In genomic region chr16:72663351-72664232, GRCm38 (mm10) we compare ENCODE assay signal across 8 mouse cellular contexts.
DNase-seq lines count a peak whose midpoint lies in the region; ATAC-seq lines count a peak whose summit lies in the region.

No protein-coding gene starts in this region.

- H3K4me3 ChIP-seq in embryonic facial prominence, embryonic 15.5 days (replicated peaks): peak overlapping the region; percentile 64
- H3K4me3 ChIP-seq in heart, embryonic 11.5 days (ENCODE audit: low read depth, low read length): peak overlapping the region; percentile 60
- H3K4me3 ChIP-seq in kidney, embryonic 15.5 days (replicated peaks): peak overlapping the region; percentile 82
- H3K4me3 ChIP-seq in limb, embryonic 13.5 days: peak overlapping the region; percentile 85
- peak overlapping the region; percentile 91 for H3K4me3 ChIP-seq in midbrain, embryonic 15.5 days
- peak overlapping the region; percentile 85 for H3K4me3 ChIP-seq in stomach, embryonic 16.5 days (replicated peaks; ENCODE audit: low read length)

- H3K9ac ChIP-seq in embryonic facial prominence, embryonic 15.5 days: peak overlapping the region; percentile 64
- H3K9ac ChIP-seq in heart, embryonic 11.5 days (ENCODE audit: low read depth, low read length): peak overlapping the region; percentile 80
- peak overlapping the region; percentile 65 for H3K9ac ChIP-seq in kidney, embryonic 15.5 days
- peak overlapping the region; percentile 94 for H3K9ac ChIP-seq in limb, embryonic 13.5 days
- H3K9ac ChIP-seq in midbrain, embryonic 15.5 days: peak overlapping the region; percentile 76
- peak overlapping the region; percentile 83 for H3K9ac ChIP-seq in stomach, embryonic 16.5 days (ENCODE audit: low read length)

- H3K36me3 ChIP-seq in embryonic facial prominence, embryonic 15.5 days: no peaks in the 10 kb centered on the region
- 0 out of 2 replicates have a peak, but pooled peaks cover 2% of the 10 kb centered on the region for H3K36me3 ChIP-seq in heart, embryonic 11.5 days (ENCODE audit: control insufficient read depth, insufficient read depth, low read length)
- no peaks in the 10 kb centered on the region for H3K36me3 ChIP-seq in kidney, embryonic 15.5 days
- H3K36me3 ChIP-seq in limb, embryonic 13.5 days: no peaks in the 10 kb centered on the region
- H3K36me3 ChIP-seq in midbrain, embryonic 15.5 days (replicated peaks): no peaks in the 10 kb centered on the region
- no peaks in the 10 kb centered on the region for H3K36me3 ChIP-seq in stomach, embryonic 16.5 days (ENCODE audit: control insufficient read depth, insufficient read depth, low read length)

- H3K4me2 ChIP-seq in embryonic facial prominence, embryonic 15.5 days (replicated peaks): peak overlapping the region; percentile 70
- peak overlapping the region; percentile 69 for H3K4me2 ChIP-seq in heart, embryonic 11.5 days
- peak overlapping the region; percentile 81 for H3K4me2 ChIP-seq in kidney, embryonic 15.5 days
- peak overlapping the region; percentile 78 for H3K4me2 ChIP-seq in limb, embryonic 13.5 days (replicated peaks)
- peak overlapping the region; percentile 91 for H3K4me2 ChIP-seq in midbrain, embryonic 15.5 days
- peak overlapping the region; percentile 79 for H3K4me2 ChIP-seq in stomach, embryonic 16.5 days (ENCODE audit: low read depth, low read length)

- ATAC-seq in embryonic facial prominence, embryonic 15.5 days (ENCODE audit: insufficient number of reproducible peaks, low FRiP score, low TSS enrichment, low read depth): peak; percentile 85
- ATAC-seq in heart, embryonic 11.5 days (replicated peaks; ENCODE audit: insufficient number of reproducible peaks, low FRiP score, low TSS enrichment): peak; percentile 64
- peak; percentile 86 for ATAC-seq in kidney, embryonic 15.5 days (replicated peaks; ENCODE audit: low FRiP score)
- ATAC-seq in limb, embryonic 13.5 days (ENCODE audit: low FRiP score, low read depth): peak; percentile 68
- peak; percentile 83 for ATAC-seq in midbrain, embryonic 15.5 days (replicated peaks)
- peak; percentile 87 for ATAC-seq in stomach, embryonic 16.5 days (ENCODE audit: insufficient read depth, low FRiP score)

- peak; percentile 47 to 52 for DNase-seq in adrenal gland, postnatal 4 days (ENCODE audit: low spot score in 2 of 2)
- no peak for DNase-seq in spleen, postnatal 14 days (ENCODE audit: low spot score in 2 of 2)

- no peaks in the 10 kb centered on the region for H3K9me3 ChIP-seq in embryonic facial prominence, embryonic 15.5 days (replicated peaks)
- H3K9me3 ChIP-seq in heart, embryonic 11.5 days (replicated peaks; ENCODE audit: control insufficient read depth, low read length): no peaks in the 10 kb centered on the region
- H3K9me3 ChIP-seq in kidney, embryonic 15.5 days (replicated peaks): no peaks in the 10 kb centered on the region
- H3K9me3 ChIP-seq in limb, embryonic 13.5 days: no peaks in the 10 kb centered on the region
- H3K9me3 ChIP-seq in midbrain, embryonic 15.5 days: no peaks in the 10 kb centered on the region
- no peaks in the 10 kb centered on the region for H3K9me3 ChIP-seq in stomach, embryonic 16.5 days (replicated peaks; ENCODE audit: control insufficient read depth, low read length)

- H3K4me1 ChIP-seq in embryonic facial prominence, embryonic 15.5 days: peaks cover 19% of the 10 kb centered on the region; the same call in 1 of the 2 replicates
- H3K4me1 ChIP-seq in heart, embryonic 11.5 days (ENCODE audit: control insufficient read depth, insufficient read depth, low read length): 0 out of 2 replicates have a peak, but pooled peaks cover 5% of the 10 kb centered on the region
- peaks cover 15% of the 10 kb centered on the region for H3K4me1 ChIP-seq in kidney, embryonic 15.5 days
- H3K4me1 ChIP-seq in limb, embryonic 13.5 days: peaks cover 36% of the 10 kb centered on the region
- H3K4me1 ChIP-seq in midbrain, embryonic 15.5 days: peaks cover 28% of the 10 kb centered on the region
- no peaks in the 10 kb centered on the region for H3K4me1 ChIP-seq in stomach, embryonic 16.5 days (ENCODE audit: control insufficient read depth, insufficient read depth, low read length)

- H3K27ac ChIP-seq in embryonic facial prominence, embryonic 15.5 days (replicated peaks): peak overlapping the region; percentile 100
- peak overlapping the region; percentile 70 for H3K27ac ChIP-seq in heart, embryonic 11.5 days (ENCODE audit: low read depth, low read length)
- H3K27ac ChIP-seq in kidney, embryonic 15.5 days: peak overlapping the region; percentile 98
- peak overlapping the region; percentile 97 for H3K27ac ChIP-seq in limb, embryonic 13.5 days
- H3K27ac ChIP-seq in midbrain, embryonic 15.5 days: peak overlapping the region; percentile 82
- peak overlapping the region; percentile 99 for H3K27ac ChIP-seq in stomach, embryonic 16.5 days (ENCODE audit: low read length)

- WGBS in embryonic facial prominence, embryonic 15.5 days: under 1% methylated on average over 55 of the region's 55 CpGs
- under 1% methylated on average over 50 of the region's 55 CpGs for WGBS in heart, embryonic 11.5 days (ENCODE audit: insufficient replicate concordance)
- under 1% methylated on average over 55 of the region's 55 CpGs for WGBS in kidney, embryonic 15.5 days
- under 1% methylated on average over 55 of the region's 55 CpGs for WGBS in limb, embryonic 13.5 days
- under 1% methylated on average over 55 of the region's 55 CpGs for WGBS in midbrain, embryonic 15.5 days
- WGBS in stomach, embryonic 16.5 days: under 1% methylated on average over 55 of the region's 55 CpGs

- no peaks in the 10 kb centered on the region for H3K27me3 ChIP-seq in embryonic facial prominence, embryonic 15.5 days
- no peaks in the 10 kb centered on the region for H3K27me3 ChIP-seq in heart, embryonic 11.5 days (ENCODE audit: control insufficient read depth, insufficient read depth, low read length)
- no peaks in the 10 kb centered on the region for H3K27me3 ChIP-seq in kidney, embryonic 15.5 days
- no peaks in the 10 kb centered on the region for H3K27me3 ChIP-seq in limb, embryonic 13.5 days
- H3K27me3 ChIP-seq in midbrain, embryonic 15.5 days (replicated peaks): no peaks in the 10 kb centered on the region
- H3K27me3 ChIP-seq in stomach, embryonic 16.5 days (ENCODE audit: control insufficient read depth, insufficient read depth, low read length): no peaks in the 10 kb centered on the region

Comparison
In these comparisons a context has a peak if more than half of its experiments do, and no peak if none do; other contexts are left out.
1. DNase-seq: peak in adrenal gland, postnatal 4 days (2 of 2); none in spleen, postnatal 14 days (0 of 2).
2. Peak in every context shown above with its lines, with median percentiles within 50 percentile points of each other: ATAC-seq, H3K27ac ChIP-seq, H3K4me2 ChIP-seq, H3K4me3 ChIP-seq and H3K9ac ChIP-seq.